19 mouse cellular contexts compared by ENCODE assay signal in the genomic region with DNA sequence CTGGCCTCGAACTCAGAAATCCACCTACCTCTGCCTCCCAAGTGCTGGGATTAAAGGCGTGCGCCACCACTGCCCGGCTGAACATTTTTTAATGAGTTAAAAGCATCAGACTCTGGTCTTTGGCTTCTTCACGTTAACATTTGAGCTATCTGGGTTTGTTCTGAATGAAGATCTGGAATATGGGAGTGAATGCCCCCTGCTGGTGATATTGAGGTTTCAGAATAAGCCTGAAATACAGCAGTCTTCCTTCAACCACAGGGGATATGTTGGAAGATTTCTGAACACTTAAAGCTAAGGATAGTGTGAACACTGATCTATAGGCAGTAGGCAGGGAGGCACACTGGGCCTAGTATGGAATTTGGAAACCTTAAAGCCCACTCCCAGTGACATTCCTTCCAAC. TPM values are rescaled to one million over a fixed set of nuclear protein-coding genes. Genes with fewer than 3 reads are reported as not detected.
DNase-seq lines count a peak whose midpoint lies in the region; ATAC-seq and TF ChIP-seq lines count a peak whose summit lies in the region.
"Had no signal": no experiment of that assay in that cellular context is flagged by ENCODE, and none has a peak within 500 bp of the region (broad histone marks: within the 10 kb centered on the region; RNA-seq: fewer than 3 reads in every experiment).

No protein-coding gene starts in this region.

- ATAC-seq in hindbrain, postnatal 0 days: no peak
- ATAC-seq in hindbrain, embryonic 16.5 days: no peak
- ATAC-seq in neural tube, embryonic 15.5 days (ENCODE audit: low FRiP score): no peak

- H3K9me3 ChIP-seq in hindbrain, postnatal 0 days (ENCODE audit: low read length): no peaks in the 10 kb centered on the region
- H3K9me3 ChIP-seq in hindbrain, embryonic 16.5 days (ENCODE audit: control insufficient read depth, low read length): no peaks in the 10 kb centered on the region
- no peaks in the 10 kb centered on the region for H3K9me3 ChIP-seq in neural tube, embryonic 15.5 days (replicated peaks)
- H3K9me3 ChIP-seq: embryonic facial prominence, embryonic 10.5 days; limb, embryonic 10.5 days; midbrain, embryonic 10.5 days had no signal

- H3K9ac ChIP-seq in hindbrain, postnatal 0 days (replicated peaks; ENCODE audit: low read length): no peak overlapping the region
- no peak overlapping the region for H3K9ac ChIP-seq in hindbrain, embryonic 16.5 days (ENCODE audit: low read depth, low read length)
- no peak overlapping the region for H3K9ac ChIP-seq in neural tube, embryonic 15.5 days (replicated peaks)

- no peak overlapping the region for H3K4me2 ChIP-seq in hindbrain, postnatal 0 days (ENCODE audit: low read depth, low read length)
- no peak overlapping the region for H3K4me2 ChIP-seq in hindbrain, embryonic 16.5 days (ENCODE audit: low read length)
- no peak overlapping the region for H3K4me2 ChIP-seq in neural tube, embryonic 15.5 days

- H3K27ac ChIP-seq in hindbrain, postnatal 0 days: no peak overlapping the region
- H3K27ac ChIP-seq in hindbrain, embryonic 16.5 days (ENCODE audit: low read depth, low read length): no peak overlapping the region
- H3K27ac ChIP-seq in neural tube, embryonic 15.5 days (replicated peaks): no peak overlapping the region
- H3K27ac ChIP-seq: embryonic facial prominence, embryonic 10.5 days; limb, embryonic 10.5 days; midbrain, embryonic 10.5 days had no signal

- no peaks in the 10 kb centered on the region for H3K4me1 ChIP-seq in hindbrain, postnatal 0 days (ENCODE audit: insufficient read depth, low read length)
- H3K4me1 ChIP-seq in hindbrain, embryonic 16.5 days (ENCODE audit: control insufficient read depth, insufficient read depth, low read depth, low read length): no peaks in the 10 kb centered on the region
- H3K4me1 ChIP-seq in neural tube, embryonic 15.5 days: no peaks in the 10 kb centered on the region
- H3K4me1 ChIP-seq: embryonic facial prominence, embryonic 10.5 days; limb, embryonic 10.5 days; midbrain, embryonic 10.5 days had no signal

- DNase-seq in hindbrain, postnatal 0 days (ENCODE audit: low spot score): peak; percentile 13
- DNase-seq in lung, postnatal 36 days: peak; percentile 19
- no peak for DNase-seq in lung, adult 18-20 months
- DNase-seq in R1 (ENCODE audit: low read depth, low spot score): peak; percentile 35
- DNase-seq in retina, postnatal 1 day: peak; percentile 12
- DNase-seq: adrenal gland, adult 8-10 months; cerebellum, adult 9-10 months; heart, adult 18-20 months; layer of hippocampus, adult 9-11 months had no signal

- H3K27me3 ChIP-seq in hindbrain, postnatal 0 days (ENCODE audit: insufficient read depth, low read length): no peaks in the 10 kb centered on the region
- H3K27me3 ChIP-seq in hindbrain, embryonic 16.5 days (replicated peaks; ENCODE audit: control insufficient read depth, insufficient read depth, low read length): no peaks in the 10 kb centered on the region
- H3K27me3 ChIP-seq in neural tube, embryonic 15.5 days (replicated peaks): no peaks in the 10 kb centered on the region
- H3K27me3 ChIP-seq: CH12.LX had no signal

- no peak overlapping the region for H3K4me3 ChIP-seq in hindbrain, postnatal 0 days (ENCODE audit: low read length)
- H3K4me3 ChIP-seq in hindbrain, embryonic 16.5 days (ENCODE audit: low read length): no peak overlapping the region
- no peak overlapping the region for H3K4me3 ChIP-seq in neural tube, embryonic 15.5 days (replicated peaks)
- H3K4me3 ChIP-seq: embryonic facial prominence, embryonic 10.5 days; limb, embryonic 10.5 days; midbrain, embryonic 10.5 days had no signal

- no peaks in the 10 kb centered on the region; the same call in 1 of the 2 replicates for H3K36me3 ChIP-seq in hindbrain, postnatal 0 days (ENCODE audit: insufficient read depth, low read length)
- H3K36me3 ChIP-seq in hindbrain, embryonic 16.5 days (ENCODE audit: control insufficient read depth, insufficient read depth, low read length): peaks cover 14% of the 10 kb centered on the region
- H3K36me3 ChIP-seq in neural tube, embryonic 15.5 days: peaks cover 29% of the 10 kb centered on the region; the same call in 1 of the 2 replicates

- TF ChIP-seq CTCF in hindbrain, postnatal 0 days (IDR thresholded peaks at IDR 0.05; ENCODE audit: low read depth): peak; percentile 44; the same call in 1 of the 2 replicates

- 83% methylated on average over 5 of the region's 5 CpGs for WGBS in hindbrain, postnatal 0 days
- WGBS in hindbrain, embryonic 16.5 days: 78% methylated on average over 5 of the region's 5 CpGs
- 83% methylated on average over 5 of the region's 5 CpGs for WGBS in neural tube, embryonic 15.5 days

RNA-seq across cellular contexts. Expression of a gene that starts 12.0 kb away (rescaled TPM):
- total RNA-seq in hindbrain, postnatal 0 days (2014; rRNA removed): 246 and 254 TPM in 2 replicates
- polyA plus RNA-seq in hindbrain, postnatal 0 days (2015; fragmentation: Nextera tagmentation; extraction: Ambion mirVana): 302 and 312 TPM in 2 replicates
- 297 and 306 TPM in 2 replicates for polyA plus RNA-seq in hindbrain, embryonic 16.5 days (2015; fragmentation: Nextera tagmentation; extraction: Ambion mirVana)
- 288 and 308 TPM in 2 replicates for polyA plus RNA-seq in neural tube, embryonic 15.5 days (2015; fragmentation: Nextera tagmentation; extraction: Ambion mirVana)

RNA-seq across cellular contexts. Expression of a gene that starts 22.1 kb away (rescaled TPM):
- 16.3 and 20.9 TPM in 2 replicates for total RNA-seq in hindbrain, postnatal 0 days (2014; rRNA removed)
- polyA plus RNA-seq in hindbrain, postnatal 0 days (2015; fragmentation: Nextera tagmentation; extraction: Ambion mirVana): 24.1 and 24.4 TPM in 2 replicates
- polyA plus RNA-seq in hindbrain, embryonic 16.5 days (2015; fragmentation: Nextera tagmentation; extraction: Ambion mirVana): 20.9 and 22.0 TPM in 2 replicates
- 19.9 and 21.4 TPM in 2 replicates for polyA plus RNA-seq in neural tube, embryonic 15.5 days (2015; fragmentation: Nextera tagmentation; extraction: Ambion mirVana)

RNA-seq across cellular contexts. Expression of a gene that starts 55.9 kb away (rescaled TPM):
- 0.22 and 0.78 TPM in 2 replicates for total RNA-seq in hindbrain, postnatal 0 days (2014; rRNA removed)
- 0.38 and 0.50 TPM in 2 replicates for polyA plus RNA-seq in hindbrain, postnatal 0 days (2015; fragmentation: Nextera tagmentation; extraction: Ambion mirVana)
- polyA plus RNA-seq in hindbrain, embryonic 16.5 days (2015; fragmentation: Nextera tagmentation; extraction: Ambion mirVana): 0.21 and 0.51 TPM in 2 replicates
- polyA plus RNA-seq in neural tube, embryonic 15.5 days (2015; fragmentation: Nextera tagmentation; extraction: Ambion mirVana): 0.29 and 0.59 TPM in 2 replicates
- total RNA-seq: CH12.LX had no signal

RNA-seq across cellular contexts. Expression of a gene that starts 56.3 kb away (rescaled TPM):
- total RNA-seq in hindbrain, postnatal 0 days (2014; rRNA removed): not detected in 2 replicates
- polyA plus RNA-seq in hindbrain, postnatal 0 days (2015; fragmentation: Nextera tagmentation; extraction: Ambion mirVana): not detected in 2 replicates
- not detected in 2 replicates for polyA plus RNA-seq in hindbrain, embryonic 16.5 days (2015; fragmentation: Nextera tagmentation; extraction: Ambion mirVana)
- polyA plus RNA-seq in neural tube, embryonic 15.5 days (2015; fragmentation: Nextera tagmentation; extraction: Ambion mirVana): not detected in 2 replicates
- total RNA-seq: adrenal gland, adult 8-10 months; CH12.LX; heart, adult 18-20 months; heart, postnatal 25 days had no signal
- polyA plus RNA-seq: embryonic facial prominence, embryonic 10.5 days; kidney, embryonic 16.5 days; limb, embryonic 10.5 days; lung, embryonic 16.5 days; midbrain, embryonic 10.5 days; testis, adult 2 months had no signal

Comparison
In these comparisons a context has a peak if more than half of its experiments do, and no peak if none do; other contexts are left out.
1. DNase-seq: peak in hindbrain, postnatal 0 days (single experiment), lung, postnatal 36 days (single experiment), R1 (single experiment) and retina, postnatal 1 day (single experiment); none in lung, adult 18-20 months (0 of 2).